Mouse (Mus musculus) kidney, embryonic 14.5 days (tissue): ENCODE results near the gene Yipf2. TPM values are rescaled to one million over a fixed set of nuclear protein-coding genes. Genes with fewer than 3 reads are reported as not detected.
A peak's percentile ranks its signal among the peaks of the same experiment; 100 is the strongest.
"Not testable (repeated sequence)": the region's sequence is repeated elsewhere in the genome, so short reads cannot be mapped to it uniquely, and the experiment has no call there.

ENCODE experiments used
- ATAC-seq: fragments of 200-750 bp; cut with Nextera tagmentation; 2 replicates; pipeline ENCODE4 v1.8.0; 2017; ENCODE audit warnings: moderate number of reproducible peaks, mild to moderate bottlenecking, moderate TSS enrichment, moderate library complexity; ENCODE audit not compliant: low FRiP score, low TSS enrichment
- H3K27ac ChIP-seq: fragments of 300-500 bp; sonication (generic); 2 replicates; pipeline ENCODE4 v1.5.1; 2014; ENCODE audit warnings: low read depth, mild to moderate bottlenecking, low read length, moderate library complexity, mixed read lengths
- H3K27me3 ChIP-seq: fragments of 300-500 bp; sonication (generic); 2 replicates; pipeline ENCODE4 v1.6.1; 2014; ENCODE audit warnings: mild to moderate bottlenecking, low read length; ENCODE audit not compliant: control insufficient read depth, insufficient read depth
- H3K36me3 ChIP-seq: fragments of 300-500 bp; sonication (generic); 2 replicates; pipeline ENCODE4 v1.6.1; 2014; ENCODE audit warnings: low read length, mixed read lengths; ENCODE audit not compliant: control insufficient read depth, insufficient read depth
- H3K4me1 ChIP-seq: fragments of 300-500 bp; sonication (generic); 2 replicates; pipeline ENCODE4 v1.6.1; 2014; ENCODE audit warnings: low read length, mixed read lengths; ENCODE audit not compliant: control insufficient read depth, insufficient read depth
- H3K4me2 ChIP-seq: fragments of 300-500 bp; sonication (generic); replicated peaks from 2 replicates; pipeline ENCODE4 v1.6.1; 2014; ENCODE audit warnings: low read depth, mild to moderate bottlenecking, low read length
- H3K4me3 ChIP-seq: fragments of 300-500 bp; sonication (generic); 2 replicates; pipeline ENCODE4 v1.5.1; 2014; ENCODE audit warnings: mild to moderate bottlenecking, low read length
- H3K9ac ChIP-seq: fragments of 300-500 bp; sonication (generic); 2 replicates; pipeline ENCODE4 v1.6.1; 2014; ENCODE audit warnings: low read depth, mild to moderate bottlenecking, low read length, moderate library complexity
- H3K9me3 ChIP-seq: fragments of 300-500 bp; sonication (generic); 2 replicates; pipeline ENCODE4 v1.6.1; 2016; ENCODE audit warnings: low read length; ENCODE audit not compliant: control insufficient read depth
- WGBS: fragments of 180-500 bp; shearing (Covaris S2); extraction: QIAGEN DNeasy Blood & Tissue Kit; methylation state at CpG from one replicate; pipeline ENCODE4 v1.1.7; 2014; 5-methylcytosine and 5-hydroxymethylcytosine counted together
- microRNA counts: library from miRNA; unstranded; fragments of <30 nt; microRNA quantifications from one replicate; lab custom pipeline; 2017
- microRNA-seq: library from miRNA; unstranded; fragments of <30 nt; microRNA quantifications from one replicate; pipeline ENCODE4, GENCODE M21; 2016
- polyA plus RNA-seq: library from polyadenylated mRNA; unstranded; fragments of >200 nt; fragmentation: Nextera tagmentation; extraction: Ambion mirVana; gene quantifications from 2 replicates; pipeline ENCODE4 v1.2.1, GENCODE M21; 2014

The Yipf2 gene
- polyA plus RNA-seq, 1 experiment from 2014 or later: 23.4 TPM

- ATAC-seq: peak; percentile 73
- WGBS: 6% methylated on average over 9 of the region's 9 CpGs
Measured at GRCm38 (mm10) chr9:21545351-21545915, 47.2 kb downstream of the Yipf2 start.

DNA sequence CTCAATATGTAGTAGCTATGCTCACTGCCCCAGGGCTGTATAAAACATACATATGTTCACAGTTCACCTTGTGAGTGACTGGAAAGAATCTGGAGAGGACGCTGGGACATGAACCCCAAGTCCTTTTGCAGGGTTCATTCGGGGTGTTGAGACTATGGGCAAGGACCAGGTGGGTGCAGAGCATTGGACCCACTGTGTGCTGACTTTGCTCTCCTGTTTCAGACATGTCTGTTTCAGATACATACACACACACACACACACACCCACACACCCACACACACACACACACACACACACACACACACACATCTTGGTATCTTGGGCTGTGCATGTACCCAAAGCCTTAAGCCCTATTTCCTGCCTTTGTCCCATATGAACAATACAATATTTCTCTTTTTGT, 50.6 kb downstream of the Yipf2 start:
- WGBS: 87% methylated on average over 2 of the region's 2 CpGs
- ATAC-seq: not testable (repeated sequence)

More at GRCm38 (mm10) chr9:21545351-21545915, 47.2 kb downstream of the Yipf2 start:
- Histone ChIP-seq H3K4me2 (peak overlapping the region; percentile 50), H3K4me1 (peaks cover 16% of the 10 kb centered on the region; the same call in 1 of the 2 replicates), H3K36me3 (peaks cover 8% of the 10 kb centered on the region; the same call in 1 of the 2 replicates), H3K9me3 (no peaks in the 10 kb centered on the region), H3K27me3 (no peaks in the 10 kb centered on the region), H3K4me3 (peak overlapping the region; percentile 84), H3K27ac (peak overlapping the region; percentile 92), H3K9ac (peak overlapping the region; percentile 99)

GRCm38 (mm10) chr9:21539981-21540753, 52.5 kb downstream of the Yipf2 start:
- Histone ChIP-seq H3K4me3 (no peak overlapping the region), H3K9me3 (no peaks in the 10 kb centered on the region), H3K27me3 (no peaks in the 10 kb centered on the region), H3K27ac (no peak overlapping the region), H3K9ac (no peak overlapping the region), H3K4me2 (no peak overlapping the region), H3K4me1 (peaks cover 5% of the 10 kb centered on the region; the same call in 1 of the 2 replicates), H3K36me3 (no peaks in the 10 kb centered on the region)
- 80% methylated on average over 7 of the region's 7 CpGs for WGBS
- no peak for ATAC-seq

More for the DNA sequence above, 50.6 kb downstream of the Yipf2 start:
- not testable (repeated sequence) for H3K9ac ChIP-seq, H3K4me3 ChIP-seq, H3K27me3 ChIP-seq, H3K4me2 ChIP-seq, H3K9me3 ChIP-seq, H3K27ac ChIP-seq, H3K36me3 ChIP-seq, H3K4me1 ChIP-seq

MicroRNA genes within 50 kb of the gene (microRNA counts, 519-probe panel; counts per million panel counts)
- microRNA mmu-miR-1946b (lab: Ali Mortazavi, UCI): not detected

Small RNA genes lying within 50 kb of the gene (microRNA-seq; reads per million reads assigned to microRNA genes)
- gene Mir1946b: not detected

Other genes with a start within 250 kb of the Yipf2 start
- gene Ilf3, start 225.0 kb downstream of the Yipf2 start, polyA plus RNA-seq: 122 and 235 TPM in 2 replicates
- 55.7 and 76.0 TPM in 2 replicates for gene Qtrt1, start 181.0 kb downstream of the Yipf2 start, polyA plus RNA-seq
- gene Dnm2, start 167.9 kb downstream of the Yipf2 start, polyA plus RNA-seq: 47.8 and 66.1 TPM in 2 replicates
- 118 and 156 TPM in 2 replicates for gene Tmed1, start 82.6 kb downstream of the Yipf2 start, polyA plus RNA-seq
- 3.8 and 4.8 TPM in 2 replicates for gene AB124611, start 66.7 kb downstream of the Yipf2 start, polyA plus RNA-seq
- gene Carm1, start 45.9 kb downstream of the Yipf2 start, polyA plus RNA-seq: 46.9 and 60.3 TPM in 2 replicates
- gene Timm29, start 106 bp downstream of the Yipf2 start, polyA plus RNA-seq: 27.0 and 41.3 TPM in 2 replicates
- gene Smarca4, start 23.3 kb upstream of the Yipf2 start, polyA plus RNA-seq: 105 and 125 TPM in 2 replicates
- 13.2 and 15.8 TPM in 2 replicates for gene Ldlr, start 130.7 kb upstream of the Yipf2 start, polyA plus RNA-seq
- 139 and 150 TPM in 2 replicates for gene Spc24, start 167.5 kb upstream of the Yipf2 start, polyA plus RNA-seq
- gene Kank2, start 205.9 kb upstream of the Yipf2 start, polyA plus RNA-seq: 9.4 and 14.3 TPM in 2 replicates
- 2.6 and 3.4 TPM in 2 replicates for gene Angptl8, start 242.7 kb upstream of the Yipf2 start, polyA plus RNA-seq